Mouse (Mus musculus) neural tube, embryonic 14.5 days (tissue): ENCODE results near the gene Ankle2. TPM values are rescaled to one million over a fixed set of nuclear protein-coding genes. Genes with fewer than 3 reads are reported as not detected.

Source experiments
- ATAC-seq: fragments of 200-750 bp; cut with Nextera tagmentation; 2 replicates; pipeline ENCODE4 v1.8.0; 2017; ENCODE audit warnings: low read depth, mild to moderate bottlenecking, moderate TSS enrichment, moderate library complexity
- H3K27ac ChIP-seq: fragments of 300-500 bp; sonication (generic); 2 replicates; pipeline ENCODE4 v1.5.1; 2014; ENCODE audit warnings: low read depth, mild to moderate bottlenecking, control low read depth, low read length, moderate library complexity, mixed read lengths
- H3K27me3 ChIP-seq: fragments of 300-500 bp; sonication (generic); 2 replicates; pipeline ENCODE4 v1.6.1; 2014; ENCODE audit warnings: low read length; ENCODE audit not compliant: control insufficient read depth, insufficient read depth
- H3K36me3 ChIP-seq: fragments of 300-500 bp; sonication (generic); 2 replicates; pipeline ENCODE4 v1.6.1; 2014; ENCODE audit warnings: low read length, mixed read lengths; ENCODE audit not compliant: control insufficient read depth, insufficient read depth
- H3K4me1 ChIP-seq: fragments of 300-500 bp; sonication (generic); 2 replicates; pipeline ENCODE4 v1.6.1; 2014; ENCODE audit warnings: low read length; ENCODE audit not compliant: control insufficient read depth, insufficient read depth
- H3K4me2 ChIP-seq: fragments of 300-500 bp; sonication (generic); 2 replicates; pipeline ENCODE4 v1.6.1; 2014; ENCODE audit warnings: mild to moderate bottlenecking, low read depth, low read length, control low read depth
- H3K4me3 ChIP-seq: fragments of 300-500 bp; sonication (generic); 2 replicates; pipeline ENCODE4 v1.5.1; 2014; ENCODE audit warnings: low read depth, low read length, control low read depth, mixed read lengths
- H3K9ac ChIP-seq: fragments of 300-500 bp; sonication (generic); replicated peaks from 2 replicates; pipeline ENCODE4 v1.6.1; 2014; ENCODE audit warnings: low read depth, mild to moderate bottlenecking, control low read depth, low read length, mixed read lengths
- H3K9me3 ChIP-seq: fragments of 300-500 bp; sonication (generic); 2 replicates; pipeline ENCODE4 v1.6.1; 2016; ENCODE audit warnings: low read length; ENCODE audit not compliant: control insufficient read depth
- WGBS: fragments of 180-500 bp; shearing (Covaris S2); extraction: QIAGEN DNeasy Blood & Tissue Kit; methylation state at CpG from one replicate; pipeline ENCODE4 v1.1.7; 2014; 5-methylcytosine and 5-hydroxymethylcytosine counted together
- polyA plus RNA-seq: library from polyadenylated mRNA; unstranded; fragments of >200 nt; fragmentation: Nextera tagmentation; extraction: Ambion mirVana; gene quantifications from 2 replicates; pipeline ENCODE4 v1.2.1, GENCODE M21; 2014

Ankle2 gene
- polyA plus RNA-seq, 1 experiment from 2014 or later, result 33.8 TPM

DNA sequence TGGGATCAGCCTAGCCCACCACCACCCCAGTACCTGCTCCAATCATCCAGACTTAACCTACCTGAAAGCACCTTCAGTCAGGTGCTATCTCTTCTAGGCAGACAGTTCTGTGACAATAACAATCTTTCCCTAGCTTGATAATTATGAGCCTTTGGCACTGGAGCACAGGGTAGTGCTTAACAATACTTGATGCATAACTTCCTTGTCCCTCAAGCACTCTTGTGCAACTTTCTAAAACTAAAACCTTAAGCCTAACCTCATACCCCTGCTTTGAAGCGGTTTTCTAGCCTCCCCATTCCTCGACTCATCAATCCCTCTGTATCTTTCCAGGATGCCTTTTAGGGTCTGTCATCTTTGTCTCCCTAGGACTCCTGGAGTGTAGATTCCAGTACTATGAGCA is 44.0 kb downstream of the Ankle2 start:
- Histone ChIP-seq H3K9me3 (no peaks in the 10 kb centered on the region), H3K9ac (no peak overlapping the region), H3K4me2 (no peak overlapping the region), H3K4me1 (no peaks in the 10 kb centered on the region), H3K36me3 (no peaks in the 10 kb centered on the region), H3K4me3 (no peak overlapping the region), H3K27ac (no peak overlapping the region), H3K27me3 (no peaks in the 10 kb centered on the region)
- 70% methylated on average over 2 of the region's 2 CpGs for WGBS
- no peak for ATAC-seq

DNA sequence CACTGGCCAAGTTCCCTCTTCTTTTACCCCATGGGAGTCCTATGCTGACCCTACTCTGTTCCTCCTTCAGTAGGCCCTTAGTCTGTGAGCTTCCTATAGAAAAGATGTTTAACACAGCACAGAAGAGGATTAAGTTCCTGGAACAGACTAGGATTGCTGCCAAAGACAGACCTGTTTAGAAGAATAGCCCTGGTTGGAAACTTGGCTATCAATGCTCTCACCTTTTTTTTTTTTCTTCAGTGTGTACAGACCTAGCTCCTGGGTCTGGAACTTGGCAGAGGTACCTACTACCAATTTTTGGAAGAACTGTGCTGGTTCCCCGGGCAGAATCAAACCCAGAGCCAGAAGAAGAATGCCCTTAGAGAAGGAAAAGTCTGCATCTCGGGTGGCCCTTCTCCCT is 45.6 kb downstream of the Ankle2 start:
- Histone ChIP-seq H3K27ac (no peak overlapping the region), H3K36me3 (no peaks in the 10 kb centered on the region), H3K27me3 (no peaks in the 10 kb centered on the region), H3K9ac (no peak overlapping the region), H3K9me3 (no peaks in the 10 kb centered on the region), H3K4me2 (no peak overlapping the region), H3K4me1 (no peaks in the 10 kb centered on the region), H3K4me3 (no peak overlapping the region)
- ATAC-seq, result no peak
- WGBS, result 88% methylated on average over 2 of the region's 2 CpGs

DNA sequence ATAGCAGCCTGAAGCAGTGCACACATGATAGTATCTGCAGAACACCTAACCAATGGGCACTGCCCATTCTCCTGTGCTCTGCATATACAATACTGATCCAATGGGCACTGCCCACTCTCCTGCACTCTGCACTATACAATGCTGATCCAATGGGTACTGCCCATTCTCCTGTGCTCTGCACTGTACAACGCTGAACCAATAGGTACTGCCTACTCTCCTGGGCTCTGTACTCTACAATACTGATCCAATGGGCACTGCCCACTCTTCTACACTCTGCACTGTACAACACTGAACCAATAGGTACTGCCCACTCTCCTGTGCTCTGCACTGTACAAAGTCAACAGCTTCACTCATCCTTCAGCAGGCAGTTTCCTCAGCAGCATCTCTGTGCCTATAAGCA is 46.1 kb downstream of the Ankle2 start:
- no peak overlapping the region for H3K27ac ChIP-seq
- no peak overlapping the region for H3K4me3 ChIP-seq
- H3K36me3 ChIP-seq, result no peaks in the 10 kb centered on the region
- H3K9me3 ChIP-seq, result no peaks in the 10 kb centered on the region
- H3K9ac ChIP-seq, result no peak overlapping the region
- no peak for ATAC-seq
- no peak overlapping the region for H3K4me2 ChIP-seq
- H3K4me1 ChIP-seq, result no peaks in the 10 kb centered on the region
- no peaks in the 10 kb centered on the region for H3K27me3 ChIP-seq
- 100% methylated on average over 1 of the region's 1 CpGs for WGBS

DNA sequence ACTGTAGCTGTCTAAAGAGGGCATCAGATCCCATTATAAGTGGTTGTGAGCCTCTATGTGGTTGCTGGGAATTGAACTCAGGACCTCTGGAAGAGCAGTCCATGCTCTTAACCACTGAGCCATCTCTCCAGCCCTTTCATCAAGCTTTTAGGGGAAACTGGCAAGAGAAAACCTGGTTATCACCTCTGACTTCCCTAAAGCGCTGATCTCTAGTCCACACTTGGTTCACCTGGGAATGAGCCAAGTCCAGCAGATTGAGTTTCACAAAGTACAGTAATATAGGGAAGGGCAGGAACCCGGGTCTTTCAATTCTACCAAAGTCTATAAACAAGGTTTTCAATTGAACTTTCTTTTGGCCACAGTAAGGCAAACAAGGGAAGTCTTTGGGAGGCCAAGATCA is 51.2 kb downstream of the Ankle2 start:
- H3K9me3 ChIP-seq, result no peaks in the 10 kb centered on the region
- H3K4me3 ChIP-seq, result no peak overlapping the region
- 84% methylated on average over 2 of the region's 2 CpGs for WGBS
- no peak overlapping the region for H3K4me2 ChIP-seq
- H3K9ac ChIP-seq, result no peak overlapping the region
- H3K27ac ChIP-seq, result no peak overlapping the region
- peaks cover 8% of the 10 kb centered on the region; the same call in 1 of the 2 replicates for H3K27me3 ChIP-seq
- H3K36me3 ChIP-seq, result no peaks in the 10 kb centered on the region
- no peak for ATAC-seq
- no peaks in the 10 kb centered on the region for H3K4me1 ChIP-seq

DNA sequence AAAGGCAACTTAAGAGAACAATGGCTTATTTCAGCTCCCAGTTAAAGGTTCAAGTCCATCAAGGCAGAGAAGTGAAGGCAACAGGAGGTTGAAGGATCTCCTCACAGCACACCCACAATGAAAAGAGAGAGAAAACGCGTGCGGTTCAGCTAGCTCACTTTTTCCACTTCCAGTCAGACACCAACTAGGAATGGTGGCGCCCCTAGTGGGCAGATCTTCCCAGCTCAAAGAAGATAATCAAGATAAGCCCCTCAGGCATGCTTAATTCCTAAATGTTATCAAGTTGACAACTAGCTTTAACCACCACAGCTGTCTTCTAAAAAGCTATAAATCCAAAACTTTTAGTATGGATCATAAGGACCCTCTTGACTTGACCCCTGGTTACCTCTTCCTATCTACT is 53.7 kb downstream of the Ankle2 start:
- no peaks in the 10 kb centered on the region for H3K9me3 ChIP-seq
- no peak for ATAC-seq
- no peaks in the 10 kb centered on the region for H3K36me3 ChIP-seq
- WGBS, result 8% methylated on average over 4 of the region's 4 CpGs
- peak overlapping the region; percentile 4; the same call in 1 of the 2 replicates for H3K4me2 ChIP-seq
- no peak overlapping the region for H3K27ac ChIP-seq
- no peak overlapping the region for H3K9ac ChIP-seq
- no peak overlapping the region; the same call in 1 of the 2 replicates for H3K4me3 ChIP-seq
- no peaks in the 10 kb centered on the region for H3K4me1 ChIP-seq
- H3K27me3 ChIP-seq, result peaks cover 8% of the 10 kb centered on the region; the same call in 1 of the 2 replicates

DNA sequence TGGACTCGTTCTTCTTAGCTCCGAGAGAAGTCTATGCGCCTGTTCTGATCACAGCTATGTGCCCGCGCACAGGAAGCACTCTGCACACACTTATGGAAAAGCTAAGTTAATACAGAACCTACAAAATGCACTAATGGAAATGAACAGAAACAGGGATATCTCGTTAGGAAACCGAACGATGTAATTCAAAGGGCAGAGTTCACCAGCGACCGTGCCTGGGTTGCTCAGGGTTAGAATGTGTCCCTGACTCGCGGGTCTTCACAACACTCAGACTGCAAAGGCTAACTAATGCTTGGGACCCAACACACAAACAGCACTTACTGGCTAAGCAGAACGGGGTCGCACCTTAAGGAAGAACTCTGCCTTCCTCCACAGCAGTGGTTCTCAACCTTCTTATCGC is 54.4 kb downstream of the Ankle2 start:
- H3K27ac ChIP-seq, result no peak overlapping the region
- 9% methylated on average over 15 of the region's 15 CpGs for WGBS
- no peaks in the 10 kb centered on the region for H3K36me3 ChIP-seq
- ATAC-seq, result no peak
- no peaks in the 10 kb centered on the region for H3K4me1 ChIP-seq
- H3K9ac ChIP-seq, result peak overlapping the region; percentile 64; the same call in 1 of the 2 replicates
- peak overlapping the region; percentile 58 for H3K4me3 ChIP-seq
- H3K4me2 ChIP-seq, result peak overlapping the region; percentile 96
- H3K9me3 ChIP-seq, result no peaks in the 10 kb centered on the region
- H3K27me3 ChIP-seq, result peaks cover 8% of the 10 kb centered on the region; the same call in 1 of the 2 replicates

DNA sequence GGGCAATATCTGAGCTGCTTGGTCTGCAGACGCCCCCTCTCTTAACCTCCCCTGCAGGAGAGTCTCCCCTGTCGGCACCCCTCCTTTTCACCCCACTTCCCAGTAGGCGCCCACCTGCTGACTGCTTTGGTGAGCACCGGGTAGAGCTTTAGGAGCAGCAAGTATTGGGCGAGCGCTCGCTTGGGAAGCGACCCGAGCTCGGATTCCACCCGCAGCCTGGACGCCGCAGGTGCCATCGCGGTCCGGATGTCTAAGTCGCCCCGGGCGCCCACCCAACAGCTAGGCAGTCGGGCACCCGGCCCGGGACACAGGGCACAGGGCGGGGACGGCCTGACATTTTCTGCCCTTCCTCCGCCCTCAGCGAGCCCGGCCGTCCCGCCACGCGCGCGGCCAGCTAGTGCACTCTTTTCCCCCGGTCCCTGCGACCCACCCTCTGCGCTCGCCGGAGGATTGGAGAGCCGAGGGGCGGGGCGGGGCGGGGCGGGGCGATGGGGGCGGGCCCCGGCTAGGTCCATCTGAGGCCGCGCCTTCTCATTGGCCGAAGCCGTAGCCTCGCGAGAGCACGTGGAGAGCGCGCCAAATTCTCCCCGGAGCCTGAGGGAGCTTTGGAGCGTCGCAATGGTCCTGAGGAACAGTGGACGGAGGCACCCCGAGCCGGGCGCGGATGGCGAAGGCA is 55.1 kb downstream of the Ankle2 start, which contains the start of the genes Pxmp2 and Pole:
Pxmp2 (minus strand) TSS at position 417 of the 676 bp plus-strand sequence.
Pole (plus strand) TSS at position 537 of the 676 bp plus-strand sequence.
- under 1% methylated on average over 63 of the region's 64 CpGs for WGBS
- Histone ChIP-seq H3K9me3 (no peaks in the 10 kb centered on the region), H3K9ac (peak within 1 kb of the TSS; percentile 64), H3K27ac (no peak within 1 kb of the TSS), H3K4me2 (peak within 1 kb of the TSS; percentile 96), H3K4me1 (no peaks in the 10 kb centered on the region), H3K36me3 (no peaks in the 10 kb centered on the region), H3K27me3 (peaks cover 8% of the 10 kb centered on the region; the same call in 1 of the 2 replicates), H3K4me3 (peak within 1 kb of the TSS; percentile 58)
- ATAC-seq, result peak; percentile 98

DNA sequence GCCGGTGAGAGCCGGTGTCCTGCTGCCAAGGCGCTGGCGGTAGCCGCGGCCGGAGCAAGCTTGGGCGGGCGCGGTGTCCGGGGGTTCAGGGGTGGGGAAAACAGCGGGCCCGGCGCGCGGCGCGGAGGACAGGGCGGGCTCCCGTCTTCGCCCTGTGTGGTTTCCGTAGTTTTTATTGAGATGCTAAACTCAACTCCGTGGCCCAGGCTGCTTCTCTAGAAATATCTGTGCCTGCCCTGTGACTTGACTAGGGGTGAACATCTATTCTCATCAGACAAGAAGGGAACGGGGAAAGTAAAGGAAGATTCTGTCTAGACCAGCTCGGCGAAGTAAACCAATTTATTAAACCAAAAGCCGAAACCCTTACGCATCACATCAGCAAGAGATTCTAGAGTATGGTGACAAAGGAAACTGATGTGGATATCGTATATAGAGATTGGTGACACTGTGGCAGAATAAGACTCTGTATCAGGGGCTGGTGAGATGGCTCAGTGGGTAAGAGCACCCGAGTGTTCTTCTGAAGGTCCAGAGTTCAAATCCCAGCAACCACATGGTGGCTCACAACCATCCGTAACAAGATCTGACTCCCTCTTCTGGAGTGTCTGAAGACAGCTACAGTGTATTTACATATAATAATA is 55.8 kb downstream of the Ankle2 start:
- no peaks in the 10 kb centered on the region for H3K4me1 ChIP-seq
- H3K36me3 ChIP-seq, result no peaks in the 10 kb centered on the region
- no peak overlapping the region for H3K27ac ChIP-seq
- peak overlapping the region; percentile 96 for H3K4me2 ChIP-seq
- H3K9ac ChIP-seq, result peak overlapping the region; percentile 64
- peaks cover 8% of the 10 kb centered on the region; the same call in 1 of the 2 replicates for H3K27me3 ChIP-seq
- WGBS, result 3% methylated on average over 27 of the region's 31 CpGs
- ATAC-seq, result peak; percentile 75
- H3K4me3 ChIP-seq, result peak overlapping the region; percentile 58
- no peaks in the 10 kb centered on the region for H3K9me3 ChIP-seq

DNA sequence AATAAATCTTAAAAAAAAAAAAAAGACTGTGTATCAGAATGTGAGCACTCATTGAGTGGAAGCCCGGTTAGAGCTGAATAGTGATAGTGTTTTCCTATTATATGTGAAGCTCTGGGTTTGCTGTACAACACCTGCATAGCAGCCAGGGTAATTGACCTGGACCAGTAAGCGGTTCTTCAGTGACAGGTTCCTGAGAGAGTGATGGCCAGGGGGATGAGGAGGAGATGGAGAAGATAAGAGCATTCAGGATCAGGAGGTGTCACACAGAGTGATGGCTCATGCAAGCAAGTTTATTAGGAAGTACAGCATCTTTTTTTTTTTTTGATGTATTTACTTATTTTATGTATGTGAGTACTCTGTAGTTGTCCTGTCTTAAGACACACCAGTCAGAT is 56.3 kb downstream of the Ankle2 start:
- Histone ChIP-seq H3K27me3 (peaks cover 8% of the 10 kb centered on the region; the same call in 1 of the 2 replicates), H3K9me3 (no peaks in the 10 kb centered on the region), H3K4me2 (no peak overlapping the region), H3K9ac (no peak overlapping the region), H3K4me1 (no peaks in the 10 kb centered on the region), H3K27ac (no peak overlapping the region), H3K4me3 (no peak overlapping the region), H3K36me3 (no peaks in the 10 kb centered on the region)
- whole genome bisulfite sequencing, result 85% methylated on average over 2 of the region's 2 CpGs
- ATAC-seq, result no peak
